Mouse (Mus musculus): ENCODE data around the gene Itpr2.

DNA sequence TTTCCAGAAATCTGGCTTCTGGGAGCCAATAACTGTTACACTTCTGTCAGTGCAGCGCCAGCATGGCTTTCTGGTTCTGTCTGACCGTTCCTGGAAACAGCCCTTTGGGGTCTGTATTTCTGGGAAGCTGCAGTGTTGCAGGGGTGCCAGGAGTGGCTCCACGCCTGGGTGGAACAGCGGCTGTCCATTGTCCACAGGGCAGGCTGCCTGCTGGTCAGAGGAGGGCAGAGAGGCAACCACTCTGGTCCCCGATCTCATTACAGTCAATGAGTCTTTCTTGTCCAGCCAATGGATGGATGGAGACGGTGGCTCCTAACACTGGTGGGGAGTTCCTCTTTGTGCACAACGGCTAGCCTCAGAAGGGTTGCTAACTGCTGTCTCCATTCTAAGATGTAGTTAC, 150.2 kb downstream of the Itpr2 start:
- TF ChIP-seq CTCF (IDR thresholded peaks at IDR 0.05; ENCODE audit: low read depth, low read length), result no peak
- no peak for TF ChIP-seq GATA1 (IDR thresholded peaks at IDR 0.05; ENCODE audit: borderline replicate concordance, low read length)
- no peak for TF ChIP-seq POLR2AphosphoS5 (IDR thresholded peaks at IDR 0.05; ENCODE audit: insufficient replicate concordance, low read depth, low read length)
- no peak for TF ChIP-seq TAL1 (conservative IDR thresholded peaks at IDR 0.05; ENCODE audit: low read depth, low read length)

All from G1E (cell line).